Mouse (Mus musculus): ENCODE measurements around the gene Serpina1e.
"Not testable (repeated sequence)": the region's sequence is repeated elsewhere in the genome, so short reads cannot be mapped to it uniquely, and the experiment has no call there.

- not testable (repeated sequence) for TF ChIP-seq EP300 (IDR thresholded peaks at IDR 0.05; ENCODE audit: low read depth in 1 of 2, low read length in 2 of 2); GATA1 (IDR thresholded peaks at IDR 0.05; ENCODE audit: low read depth, low read length); CTCF (IDR thresholded peaks at IDR 0.05 in 2 of 3, conservative IDR thresholded peaks at IDR 0.05 in 1 of 3; ENCODE audit: control insufficient read depth in 1 of 3, insufficient read depth in 1 of 3, low read depth in 2 of 3, low read length in 3 of 3, poor library complexity in 1 of 3, severe bottlenecking in 1 of 3); KAT2A (conservative IDR thresholded peaks at IDR 0.05; ENCODE audit: low read depth, low read length); GABPA (IDR thresholded peaks at IDR 0.05; ENCODE audit: low read depth, low read length); POLR2A (IDR thresholded peaks at IDR 0.05; ENCODE audit: control insufficient read depth in 1 of 2, insufficient read depth in 1 of 2, low read depth in 1 of 2, low read length in 2 of 2, poor library complexity in 1 of 2); SMC3 (IDR thresholded peaks at IDR 0.05; ENCODE audit: low read depth, low read length); BHLHE40 (IDR thresholded peaks at IDR 0.05; ENCODE audit: borderline replicate concordance, low read depth, low read length); USF1 (IDR thresholded peaks at IDR 0.05; ENCODE audit: low read depth, low read length); ZNF384 (IDR thresholded peaks at IDR 0.05; ENCODE audit: low read depth, low read length)
Observed at GRCm38 (mm10) chr12:103952972-103953371, 5.8 kb downstream of the Serpina1e start.

Measured in MEL (cell line).